Mouse (Mus musculus) midbrain, postnatal 0 days (tissue): ENCODE data around the gene Mospd3. TPM values are rescaled to one million over a fixed set of nuclear protein-coding genes. Genes with fewer than 3 reads are reported as not detected.

Source experiments
- ATAC-seq: fragments of 200-750 bp; cut with Nextera tagmentation; 2 replicates; pipeline ENCODE4 v1.8.0; 2017; ENCODE audit warnings: moderate number of reproducible peaks, mild to moderate bottlenecking, moderate TSS enrichment, moderate library complexity; ENCODE audit not compliant: low FRiP score
- DNase-seq: peaks from one replicate; pipeline ENCODE4 v3.0.0-alpha.2; 2015; ENCODE audit warnings: low spot score
- H3K27ac ChIP-seq: fragments of 300-500 bp; sonication (generic); 2 replicates; pipeline ENCODE4 v1.5.1; 2014; ENCODE audit warnings: low read depth, mild to moderate bottlenecking, low read length, mixed read lengths
- H3K27me3 ChIP-seq: fragments of 300-500 bp; sonication (generic); 2 replicates; pipeline ENCODE4 v1.6.1; 2014; ENCODE audit warnings: low read length, control low read depth, mixed read lengths; ENCODE audit not compliant: insufficient read depth
- H3K36me3 ChIP-seq: fragments of 300-500 bp; sonication (generic); 2 replicates; pipeline ENCODE4 v1.6.1; 2014; ENCODE audit warnings: low read length, control low read depth, mixed read lengths; ENCODE audit not compliant: insufficient read depth
- H3K4me1 ChIP-seq: fragments of 300-500 bp; sonication (generic); 2 replicates; pipeline ENCODE4 v1.6.1; 2014; ENCODE audit warnings: mild to moderate bottlenecking, control low read depth, antibody characterized with exemption, low read length, mixed read lengths; ENCODE audit not compliant: insufficient read depth
- H3K4me2 ChIP-seq: fragments of 300-500 bp; sonication (generic); 2 replicates; pipeline ENCODE4 v1.6.1; 2014; ENCODE audit warnings: low read depth, mild to moderate bottlenecking, low read length, mixed read lengths; ENCODE audit not compliant: poor library complexity, severe bottlenecking
- H3K4me3 ChIP-seq: fragments of 300-500 bp; sonication (generic); 2 replicates; pipeline ENCODE4 v1.5.1; 2014; ENCODE audit warnings: low read depth, mild to moderate bottlenecking, low read length, moderate library complexity
- H3K9ac ChIP-seq: fragments of 300-500 bp; sonication (generic); replicated peaks from 2 replicates; pipeline ENCODE4 v1.6.1; 2014; ENCODE audit warnings: mild to moderate bottlenecking, low read length, moderate library complexity, mixed read lengths; ENCODE audit not compliant: poor library complexity, severe bottlenecking
- H3K9me3 ChIP-seq: fragments of 300-500 bp; sonication (generic); 2 replicates; pipeline ENCODE4 v1.6.1; 2016; ENCODE audit warnings: low read length, control low read depth
- CTCF ChIP-seq: IDR thresholded peaks from 2 replicates; pipeline ENCODE4 v1.5.1; 2016; ENCODE audit warnings: antibody characterized with exemption, mild to moderate bottlenecking
- WGBS: fragments of 180-500 bp; shearing (Covaris S2); extraction: QIAGEN DNeasy Blood & Tissue Kit; methylation state at CpG from one replicate; pipeline ENCODE4 v1.1.7; 2014; 5-methylcytosine and 5-hydroxymethylcytosine counted together
- polyA plus RNA-seq: library from polyadenylated mRNA; unstranded; fragments of >200 nt; fragmentation: Nextera tagmentation; extraction: Ambion mirVana; gene quantifications from 2 replicates; pipeline ENCODE4 v1.2.1, GENCODE M21; 2015
- total RNA-seq: library from RNA; depleted of rRNA; stranded (reverse); fragments of >200 nt; gene quantifications from 2 replicates; pipeline ENCODE4 v1.2.3, GENCODE M21; 2014

Mospd3 gene
- total and polyA plus RNA-seq, 2 experiments from 2014 or later: 18.5 to 71.3 TPM

GRCm38 (mm10) chr5:137607860-137608653 lies 7.2 kb upstream of the Mospd3 start:
- no peaks in the 10 kb centered on the region for H3K36me3 ChIP-seq

GRCm38 (mm10) chr5:137601365-137601729 lies 489 bp upstream of the Mospd3 start:
- 0% methylated on average over 22 of the region's 22 CpGs for WGBS
- Histone ChIP-seq H3K27me3 (no peaks in the 10 kb centered on the region), H3K4me3 (peak overlapping the region; percentile 81), H3K4me1 (peaks cover 10% of the 10 kb centered on the region; the same call in 1 of the 2 replicates), H3K27ac (0 out of 2 replicates have a peak overlapping the region, but pooled peaks have one; percentile 72), H3K9ac (0 out of 2 replicates have a peak overlapping the region, but pooled peaks have one; percentile 19), H3K36me3 (0 out of 2 replicates have a peak, but pooled peaks cover 3% of the 10 kb centered on the region), H3K9me3 (no peaks in the 10 kb centered on the region), H3K4me2 (peak overlapping the region; percentile 61)
- DNase-seq: no peak
- ATAC-seq: no peak
- TF ChIP-seq CTCF: no peak

More at GRCm38 (mm10) chr5:137607860-137608653, 7.2 kb upstream of the Mospd3 start:
- H3K27ac ChIP-seq: no peak overlapping the region
- H3K4me2 ChIP-seq: peak overlapping the region; percentile 30
- no peaks in the 10 kb centered on the region for H3K9me3 ChIP-seq
- H3K4me3 ChIP-seq: peak overlapping the region; percentile 15; the same call in 1 of the 2 replicates
- no peak for ATAC-seq
- H3K9ac ChIP-seq: 0 out of 2 replicates have a peak overlapping the region, but pooled peaks have one; percentile 29
- no peak for TF ChIP-seq CTCF
- peaks cover 8% of the 10 kb centered on the region for H3K27me3 ChIP-seq
- H3K4me1 ChIP-seq: no peaks in the 10 kb centered on the region; the same call in 1 of the 2 replicates
- WGBS: 18% methylated on average over 26 of the region's 26 CpGs
- DNase-seq: no peak

DNA sequence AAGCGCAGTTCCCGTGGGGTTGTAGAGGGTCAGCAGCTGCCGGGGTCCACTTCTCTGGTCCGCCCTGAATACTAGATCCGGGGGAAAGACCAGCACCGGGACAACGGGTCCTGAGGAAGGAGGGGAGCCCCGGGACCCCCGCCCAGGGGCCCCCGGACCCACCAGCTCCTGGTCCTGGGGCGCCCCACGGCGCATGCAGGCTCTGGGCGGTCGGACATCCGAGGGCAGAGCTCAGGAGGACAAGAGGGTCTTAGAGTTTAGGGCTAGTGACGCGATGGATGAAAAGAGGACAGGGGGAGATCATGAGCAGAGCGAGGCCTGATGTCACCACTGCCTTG lies 608 bp downstream of the Mospd3 start:
- Histone ChIP-seq H3K4me3 (peak overlapping the region; percentile 81), H3K27me3 (no peaks in the 10 kb centered on the region), H3K27ac (peak overlapping the region; percentile 72), H3K9me3 (no peaks in the 10 kb centered on the region), H3K9ac (peak overlapping the region; percentile 85), H3K36me3 (0 out of 2 replicates have a peak, but pooled peaks cover 3% of the 10 kb centered on the region), H3K4me1 (peaks cover 10% of the 10 kb centered on the region; the same call in 1 of the 2 replicates), H3K4me2 (peak overlapping the region; percentile 96)
- WGBS: 1% methylated on average over 19 of the region's 19 CpGs
- ATAC-seq (peak; percentile 36), DNase-seq (no peak)
- no peak for TF ChIP-seq CTCF

DNA sequence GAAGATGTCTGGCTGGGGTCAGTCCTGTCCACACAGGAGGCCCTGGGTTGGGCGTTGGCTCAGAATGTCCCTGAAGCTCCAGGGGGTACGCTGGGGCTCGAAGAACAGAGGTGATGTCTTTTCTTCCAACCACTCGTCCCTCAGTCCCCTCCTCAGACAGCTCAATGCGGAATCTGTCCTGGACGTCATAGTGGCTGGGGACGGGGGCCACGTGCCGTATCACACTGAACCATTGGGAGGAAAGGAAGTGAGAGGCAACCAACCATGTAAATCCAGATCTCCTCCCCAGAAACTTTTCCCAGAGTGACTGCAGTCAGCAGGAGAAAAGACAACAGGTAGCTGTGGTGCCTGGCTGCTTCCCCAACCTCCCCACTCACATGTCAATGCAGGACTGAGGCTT lies 1.3 kb downstream of the Mospd3 start:
- WGBS: 45% methylated on average over 9 of the region's 9 CpGs
- no peak for DNase-seq
- Histone ChIP-seq H3K9me3 (no peaks in the 10 kb centered on the region), H3K4me3 (peak overlapping the region; percentile 81), H3K4me1 (peaks cover 10% of the 10 kb centered on the region; the same call in 1 of the 2 replicates), H3K36me3 (0 out of 2 replicates have a peak, but pooled peaks cover 3% of the 10 kb centered on the region), H3K27me3 (no peaks in the 10 kb centered on the region), H3K9ac (peak overlapping the region; percentile 85), H3K4me2 (peak overlapping the region; percentile 96), H3K27ac (no peak overlapping the region)
- TF ChIP-seq CTCF: no peak
- no peak for ATAC-seq

DNA sequence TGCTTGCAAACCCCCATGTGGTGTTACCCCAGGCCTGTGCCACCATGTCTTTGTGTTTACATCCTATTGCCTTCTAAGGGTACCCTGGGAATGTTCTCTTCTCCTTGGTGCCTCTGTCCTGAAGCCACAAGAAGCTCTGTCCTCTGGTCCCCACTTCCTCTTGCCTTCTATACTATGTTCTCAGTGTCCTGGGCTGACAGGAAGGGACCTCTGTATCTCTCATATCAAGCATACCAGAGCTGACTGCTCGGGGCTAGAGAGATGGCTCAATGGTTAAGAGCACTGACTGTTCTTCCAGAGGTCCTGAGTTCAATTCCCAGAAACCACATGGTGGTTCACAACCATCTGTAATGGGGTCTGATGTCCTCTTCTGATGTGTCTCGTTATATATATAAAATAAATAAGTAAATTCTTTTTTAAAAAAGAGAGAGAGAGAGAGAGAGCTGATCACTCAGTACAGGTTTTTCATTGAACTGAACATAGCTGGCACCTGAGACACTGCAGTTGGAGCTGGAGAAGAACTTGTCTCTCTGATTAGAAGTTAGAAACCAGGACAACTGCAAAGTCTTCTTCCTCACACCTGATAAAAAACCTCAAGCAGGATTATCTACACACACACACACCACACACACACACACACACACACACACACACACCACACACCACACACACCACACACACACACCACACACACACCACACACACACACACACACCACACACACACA lies 2.6 kb downstream of the Mospd3 start:
- Histone ChIP-seq H3K36me3 (0 out of 2 replicates have a peak, but pooled peaks cover 3% of the 10 kb centered on the region), H3K4me2 (no peak overlapping the region), H3K4me3 (no peak overlapping the region), H3K27me3 (no peaks in the 10 kb centered on the region), H3K9ac (no peak overlapping the region), H3K9me3 (no peaks in the 10 kb centered on the region), H3K4me1 (peaks cover 10% of the 10 kb centered on the region; the same call in 1 of the 2 replicates), H3K27ac (no peak overlapping the region)
- 83% methylated on average over 2 of the region's 2 CpGs for WGBS
- no peak for DNase-seq
- ATAC-seq: no peak
- TF ChIP-seq CTCF: no peak
